Mouse (Mus musculus) forebrain, embryonic 12.5 days (tissue): ENCODE measurements at regions not wholly inside any gene's neighbourhood (a gene's known extent, or its start where the extent isn't known, plus 50 kb on each side); places are given as distances from the start of the nearest gene placed in this dataset.

Experiments used
- ATAC-seq: fragments of 200-750 bp; cut with Nextera tagmentation; 2 replicates; pipeline ENCODE4 v1.8.0; 2017; ENCODE audit warnings: moderate TSS enrichment; ENCODE audit not compliant: low FRiP score
- H3K27ac ChIP-seq: fragments of 300-500 bp; sonication (generic); 2 replicates; pipeline ENCODE4 v1.5.1; 2016; ENCODE audit warnings: mild to moderate bottlenecking
- H3K27me3 ChIP-seq: fragments of 300-500 bp; sonication (generic); 2 replicates; pipeline ENCODE4 v1.6.1; 2016; ENCODE audit warnings: mild to moderate bottlenecking
- H3K36me3 ChIP-seq: fragments of 300-500 bp; sonication (generic); replicated peaks from 2 replicates; pipeline ENCODE4 v1.6.1; 2016; ENCODE audit warnings: mild to moderate bottlenecking
- H3K4me1 ChIP-seq: fragments of 300-500 bp; sonication (generic); 2 replicates; pipeline ENCODE4 v1.6.1; 2016
- H3K4me2 ChIP-seq: fragments of 300-500 bp; sonication (generic); 2 replicates; pipeline ENCODE4 v1.6.1; 2016; ENCODE audit warnings: mild to moderate bottlenecking, moderate library complexity
- H3K4me3 ChIP-seq: fragments of 300-500 bp; sonication (generic); replicated peaks from 2 replicates; pipeline ENCODE4 v1.5.1; 2016; ENCODE audit warnings: mild to moderate bottlenecking
- H3K9ac ChIP-seq: fragments of 300-500 bp; sonication (generic); 2 replicates; pipeline ENCODE4 v1.6.1; 2016; ENCODE audit warnings: mild to moderate bottlenecking
- H3K9me3 ChIP-seq: fragments of 300-500 bp; sonication (generic); 2 replicates; pipeline ENCODE4 v1.6.1; 2016
- WGBS: fragments of 180-500 bp; shearing (Covaris S2); methylation state at CpG from one replicate; pipeline ENCODE4 v1.1.7; 2016; 5-methylcytosine and 5-hydroxymethylcytosine counted together

DNA sequence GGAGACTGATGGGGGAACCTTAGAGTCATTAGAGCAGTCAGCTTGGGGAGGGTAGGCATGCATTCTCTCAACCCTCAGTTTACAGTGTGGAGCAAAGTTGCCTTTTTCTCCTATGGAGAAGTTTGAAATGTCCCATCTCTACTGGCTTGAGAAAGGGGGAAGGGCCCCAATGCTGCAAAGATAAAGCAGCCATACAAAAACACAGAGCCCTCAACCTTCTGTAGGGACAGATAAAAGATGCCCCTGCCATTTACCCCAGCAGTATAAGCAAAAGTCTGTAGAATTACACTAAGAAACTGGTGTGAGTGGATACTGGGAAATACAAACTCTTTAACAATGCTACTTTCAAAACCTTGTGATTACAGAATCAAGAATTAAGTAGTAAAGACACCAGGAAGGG lies 71.9 kb upstream of the Tmem215 start:
- Histone ChIP-seq H3K9me3 (no peaks in the 10 kb centered on the region), H3K4me3 (no peak overlapping the region), H3K36me3 (no peaks in the 10 kb centered on the region), H3K9ac (no peak overlapping the region), H3K4me1 (no peaks in the 10 kb centered on the region), H3K4me2 (no peak overlapping the region), H3K27me3 (no peaks in the 10 kb centered on the region), H3K27ac (no peak overlapping the region)
- ATAC-seq: no peak

GRCm38 (mm10) chr4:40390183-40390582 lies 81.8 kb upstream of the Tmem215 start:
- Histone ChIP-seq H3K27me3 (no peaks in the 10 kb centered on the region), H3K4me3 (no peak overlapping the region), H3K4me2 (no peak overlapping the region), H3K9ac (no peak overlapping the region), H3K27ac (no peak overlapping the region), H3K9me3 (no peaks in the 10 kb centered on the region), H3K4me1 (no peaks in the 10 kb centered on the region), H3K36me3 (no peaks in the 10 kb centered on the region)
- WGBS: 96% methylated on average over 1 of the region's 1 CpGs
- ATAC-seq: no peak

DNA sequence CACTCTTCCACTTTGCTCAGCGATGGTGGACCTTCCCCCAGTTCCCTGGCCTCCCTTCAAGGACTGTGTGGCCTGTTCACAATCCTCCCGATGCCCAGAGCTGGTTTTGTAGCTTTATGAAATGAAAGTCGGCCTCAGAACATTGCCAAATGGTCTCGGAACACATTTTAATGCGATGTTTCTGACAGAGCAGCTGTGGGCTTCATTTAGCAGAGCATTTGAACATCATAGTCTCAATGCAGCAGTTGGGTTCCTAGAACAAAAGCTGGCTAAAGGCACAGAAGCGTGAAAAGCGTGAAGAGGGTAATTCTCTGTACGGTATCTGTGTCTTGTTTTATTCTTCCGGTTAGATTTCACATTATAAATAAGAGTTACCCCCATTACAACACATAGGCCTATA lies 86.7 kb upstream of the Tmem215 start:
- 66% methylated on average over 9 of the region's 9 CpGs for WGBS
- H3K9me3 ChIP-seq: no peaks in the 10 kb centered on the region
- no peak overlapping the region for H3K27ac ChIP-seq
- no peaks in the 10 kb centered on the region for H3K4me1 ChIP-seq
- H3K27me3 ChIP-seq: no peaks in the 10 kb centered on the region
- H3K4me2 ChIP-seq: no peak overlapping the region
- no peak overlapping the region for H3K4me3 ChIP-seq
- no peak overlapping the region for H3K9ac ChIP-seq
- no peaks in the 10 kb centered on the region for H3K36me3 ChIP-seq
- ATAC-seq: no peak

- Histone ChIP-seq H3K27ac (no peak overlapping the region), H3K4me3 (no peak overlapping the region), H3K4me2 (no peak overlapping the region), H3K36me3 (no peaks in the 10 kb centered on the region), H3K9me3 (no peaks in the 10 kb centered on the region), H3K9ac (no peak overlapping the region), H3K27me3 (no peaks in the 10 kb centered on the region), H3K4me1 (no peaks in the 10 kb centered on the region)
- no peak for ATAC-seq
- WGBS: 83% methylated on average over 3 of the region's 3 CpGs
These were observed 87.3 kb upstream of the Tmem215 start for GRCm38 (mm10) chr4:40384704-40385103.

- WGBS: 81% methylated on average over 8 of the region's 8 CpGs
- H3K9ac ChIP-seq: no peak overlapping the region
- no peaks in the 10 kb centered on the region for H3K9me3 ChIP-seq
- H3K27ac ChIP-seq: no peak overlapping the region
- H3K4me1 ChIP-seq: peaks cover 3% of the 10 kb centered on the region; the same call in 1 of the 2 replicates
- no peak overlapping the region for H3K4me3 ChIP-seq
- no peaks in the 10 kb centered on the region for H3K27me3 ChIP-seq
- no peak overlapping the region for H3K4me2 ChIP-seq
- ATAC-seq: no peak
- no peaks in the 10 kb centered on the region for H3K36me3 ChIP-seq
These were observed 91.7 kb upstream of the Tmem215 start for GRCm38 (mm10) chr4:40380309-40380708.

GRCm38 (mm10) chr4:40375439-40376154 lies 96.4 kb upstream of the Ndufb6 start:
- Histone ChIP-seq H3K9me3 (no peaks in the 10 kb centered on the region), H3K4me2 (no peak overlapping the region), H3K4me1 (peaks cover 3% of the 10 kb centered on the region; the same call in 1 of the 2 replicates), H3K9ac (no peak overlapping the region), H3K36me3 (no peaks in the 10 kb centered on the region), H3K27me3 (no peaks in the 10 kb centered on the region), H3K27ac (no peak overlapping the region), H3K4me3 (no peak overlapping the region)
- ATAC-seq: peak; percentile 63; the same call in 1 of the 2 replicates
- WGBS: 62% methylated on average over 9 of the region's 9 CpGs

GRCm38 (mm10) chr4:40374213-40374612 lies 95.0 kb upstream of the Ndufb6 start:
- no peak overlapping the region for H3K4me2 ChIP-seq
- no peaks in the 10 kb centered on the region for H3K9me3 ChIP-seq
- no peaks in the 10 kb centered on the region for H3K36me3 ChIP-seq
- 96% methylated on average over 2 of the region's 2 CpGs for WGBS
- ATAC-seq: no peak
- no peaks in the 10 kb centered on the region for H3K27me3 ChIP-seq
- no peak overlapping the region for H3K4me3 ChIP-seq
- H3K9ac ChIP-seq: no peak overlapping the region
- H3K27ac ChIP-seq: no peak overlapping the region
- H3K4me1 ChIP-seq: peaks cover 3% of the 10 kb centered on the region; the same call in 1 of the 2 replicates

DNA sequence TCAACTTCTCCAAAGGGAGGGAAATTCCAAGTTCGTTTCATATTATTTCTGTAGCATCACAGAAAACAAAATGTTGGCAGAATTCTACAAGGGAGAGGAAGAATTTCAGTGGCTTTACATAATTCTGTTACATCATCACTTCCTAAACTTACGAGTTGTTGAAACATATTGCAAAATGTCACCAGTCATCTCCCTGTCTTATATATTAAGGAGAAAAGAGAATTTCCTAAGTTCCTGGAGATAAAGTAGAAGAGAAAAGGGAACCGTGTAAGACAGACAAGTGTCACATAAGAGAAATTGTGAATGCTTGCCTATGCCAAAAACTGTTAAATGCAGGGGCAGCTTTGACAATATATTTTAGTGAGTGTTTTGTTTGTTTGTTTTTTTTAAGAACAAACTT lies 85.1 kb upstream of the Ndufb6 start:
- Histone ChIP-seq H3K9ac (no peak overlapping the region), H3K4me1 (0 out of 2 replicates have a peak, but pooled peaks cover under 1% of the 10 kb centered on the region), H3K4me3 (no peak overlapping the region), H3K36me3 (no peaks in the 10 kb centered on the region), H3K27me3 (no peaks in the 10 kb centered on the region), H3K9me3 (no peaks in the 10 kb centered on the region), H3K27ac (no peak overlapping the region), H3K4me2 (no peak overlapping the region)
- no peak for ATAC-seq
- 79% methylated on average over 3 of the region's 3 CpGs for WGBS

- no peaks in the 10 kb centered on the region for H3K27me3 ChIP-seq
- H3K4me3 ChIP-seq: no peak overlapping the region
- H3K9ac ChIP-seq: no peak overlapping the region
- 0 out of 2 replicates have a peak, but pooled peaks cover 3% of the 10 kb centered on the region for H3K4me1 ChIP-seq
- no peaks in the 10 kb centered on the region for H3K36me3 ChIP-seq
- 37% methylated on average over 3 of the region's 3 CpGs for WGBS
- H3K27ac ChIP-seq: no peak overlapping the region
- H3K4me2 ChIP-seq: no peak overlapping the region
- no peak for ATAC-seq
- no peaks in the 10 kb centered on the region for H3K9me3 ChIP-seq
These were observed 80.1 kb upstream of the Ndufb6 start for GRCm38 (mm10) chr4:40359307-40359706.

DNA sequence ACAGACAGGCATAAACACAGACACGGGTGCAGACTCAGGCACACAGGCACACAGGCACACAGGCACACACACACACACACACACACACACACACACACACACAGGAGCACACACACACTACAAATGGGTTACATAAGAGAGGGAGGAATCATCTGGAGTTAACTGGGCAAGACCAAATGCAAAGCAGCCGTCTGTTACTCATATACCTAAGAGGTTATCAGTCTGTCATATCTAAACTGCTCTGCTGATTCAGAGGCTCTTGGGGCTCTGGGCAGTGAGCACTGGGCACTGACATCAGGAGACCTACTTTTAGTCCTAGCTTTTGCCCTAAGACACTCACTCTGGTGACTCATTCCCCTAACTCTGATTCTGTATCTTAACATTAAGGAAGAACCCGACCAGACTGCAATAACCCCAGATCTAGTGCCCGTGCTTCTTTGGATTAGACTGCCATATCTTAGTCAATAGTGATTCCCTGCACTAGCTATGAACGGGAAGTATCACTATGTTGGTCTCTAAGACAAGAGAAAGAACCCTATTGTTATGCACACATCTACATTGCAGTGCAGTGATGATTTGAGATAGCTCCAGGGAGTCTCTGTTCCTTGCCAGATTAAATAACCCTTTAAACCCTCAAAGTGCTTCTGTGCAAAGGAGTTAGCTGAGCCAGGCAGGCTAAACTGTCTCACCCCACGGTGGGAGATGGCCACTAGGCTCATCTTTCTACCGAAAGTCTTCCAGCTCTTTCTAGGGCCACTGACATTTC lies 78.0 kb upstream of the Ndufb6 start:
- H3K36me3 ChIP-seq: no peaks in the 10 kb centered on the region
- H3K4me1 ChIP-seq: 0 out of 2 replicates have a peak, but pooled peaks cover 3% of the 10 kb centered on the region
- no peak overlapping the region for H3K9ac ChIP-seq
- H3K4me3 ChIP-seq: no peak overlapping the region
- H3K9me3 ChIP-seq: no peaks in the 10 kb centered on the region
- no peak for ATAC-seq
- no peaks in the 10 kb centered on the region for H3K27me3 ChIP-seq
- no peak overlapping the region for H3K4me2 ChIP-seq
- WGBS: 69% methylated on average over 7 of the region's 7 CpGs
- no peak overlapping the region for H3K27ac ChIP-seq

DNA sequence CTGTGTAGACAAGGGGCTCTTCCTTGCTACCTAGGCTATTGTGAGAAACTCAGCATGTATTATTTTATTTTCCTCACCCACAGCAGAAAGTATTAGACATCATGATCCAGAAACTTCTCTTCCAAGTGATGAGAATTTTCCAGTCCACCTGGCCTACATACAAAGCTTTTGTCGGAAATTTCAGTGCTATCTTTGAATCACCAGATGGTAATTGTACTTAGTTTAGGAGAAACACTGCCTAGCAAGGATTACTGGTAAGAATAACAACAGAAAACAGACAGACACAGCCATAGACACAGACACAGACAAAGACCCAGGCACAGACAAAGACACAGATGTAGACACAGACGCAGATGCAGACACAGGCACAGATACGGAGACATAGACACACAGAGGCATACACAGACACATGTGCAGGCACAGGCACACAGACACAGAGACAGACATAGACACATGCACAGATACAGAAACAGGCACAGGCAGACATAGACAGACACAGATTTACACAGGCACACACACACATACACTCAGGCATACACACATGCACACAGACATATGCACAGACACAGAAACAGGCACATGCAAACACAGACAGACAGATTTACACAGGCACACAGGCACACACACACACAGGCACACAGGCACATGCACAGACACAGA lies 76.7 kb upstream of the Ndufb6 start:
- 73% methylated on average over 3 of the region's 3 CpGs for WGBS
- no peak overlapping the region for H3K27ac ChIP-seq
- H3K4me1 ChIP-seq: 0 out of 2 replicates have a peak, but pooled peaks cover 3% of the 10 kb centered on the region
- H3K4me2 ChIP-seq: no peak overlapping the region
- ATAC-seq: no peak
- H3K9ac ChIP-seq: no peak overlapping the region
- H3K9me3 ChIP-seq: no peaks in the 10 kb centered on the region
- no peaks in the 10 kb centered on the region for H3K36me3 ChIP-seq
- no peak overlapping the region for H3K4me3 ChIP-seq
- H3K27me3 ChIP-seq: no peaks in the 10 kb centered on the region

- no peak overlapping the region for H3K27ac ChIP-seq
- no peak for ATAC-seq
These were observed 75.2 kb upstream of the Ndufb6 start for GRCm38 (mm10) chr4:40354456-40354855.

More at GRCm38 (mm10) chr4:40354456-40354855, 75.2 kb upstream of the Ndufb6 start:
- Histone ChIP-seq H3K9me3 (no peaks in the 10 kb centered on the region), H3K4me1 (0 out of 2 replicates have a peak, but pooled peaks cover 3% of the 10 kb centered on the region), H3K36me3 (no peaks in the 10 kb centered on the region), H3K9ac (no peak overlapping the region), H3K27me3 (no peaks in the 10 kb centered on the region), H3K4me3 (no peak overlapping the region), H3K4me2 (no peak overlapping the region)
- 78% methylated on average over 3 of the region's 3 CpGs for WGBS
